Mouse (Mus musculus): Measurements from ENCODE around the gene Kif9.

GRCm38 (mm10) chr9:110525737-110526136 is 49.0 kb downstream of the Kif9 start:
- no peak for TF ChIP-seq NRF1 (IDR thresholded peaks at IDR 0.05; ENCODE audit: low read depth, low read length)
- TF ChIP-seq BHLHE40 (IDR thresholded peaks at IDR 0.05; ENCODE audit: low read depth, low read length): no peak
- TF ChIP-seq POLR2A (IDR thresholded peaks at IDR 0.05; ENCODE audit: low read depth, low read length): no peak
- TF ChIP-seq MAX (IDR thresholded peaks at IDR 0.05; ENCODE audit: low read length): no peak
- no peak for TF ChIP-seq CTCF (conservative IDR thresholded peaks at IDR 0.05 in 1 of 2, IDR thresholded peaks at IDR 0.05 in 1 of 2; ENCODE audit: low read depth in 2 of 2, low read length in 2 of 2)
- no peak for TF ChIP-seq ELF1 (IDR thresholded peaks at IDR 0.05; ENCODE audit: low read depth, low read length)
- TF ChIP-seq USF1 (IDR thresholded peaks at IDR 0.05; ENCODE audit: low read depth, low read length): no peak
- TF ChIP-seq MEF2A (IDR thresholded peaks at IDR 0.05; ENCODE audit: borderline replicate concordance, low read depth, low read length): no peak

Data from CH12.LX (cell line).